18 mouse cellular contexts compared by ENCODE assay signal in genomic region chr13:89371656-89372240, GRCm38 (mm10).
DNase-seq lines count a peak whose midpoint lies in the region; ATAC-seq and TF ChIP-seq lines count a peak whose summit lies in the region.
"Had no signal": no experiment of that assay in that cellular context is flagged by ENCODE, and none has a peak within 500 bp of the region (broad histone marks: within the 10 kb centered on the region; RNA-seq: fewer than 3 reads in every experiment).

No protein-coding gene starts in this region.

- H3K4me2 ChIP-seq in hindbrain, embryonic 13.5 days = no peak overlapping the region
- no peak overlapping the region for H3K4me2 ChIP-seq in hindbrain, embryonic 14.5 days (replicated peaks)
- no peak overlapping the region for H3K4me2 ChIP-seq in neural tube, embryonic 12.5 days (replicated peaks)
- no peak overlapping the region for H3K4me2 ChIP-seq in liver, postnatal 0 days (ENCODE audit: low read depth, low read length)
- H3K4me2 ChIP-seq: embryonic facial prominence, embryonic 12.5 days; forebrain, embryonic 15.5 days; heart, embryonic 13.5 days had no signal

- no peaks in the 10 kb centered on the region for H3K4me1 ChIP-seq in hindbrain, embryonic 13.5 days (replicated peaks)
- no peaks in the 10 kb centered on the region for H3K4me1 ChIP-seq in hindbrain, embryonic 10.5 days (replicated peaks)
- H3K4me1 ChIP-seq in hindbrain, embryonic 14.5 days (replicated peaks; ENCODE audit: control insufficient read depth, insufficient read depth, low read length) = no peaks in the 10 kb centered on the region
- no peaks in the 10 kb centered on the region for H3K4me1 ChIP-seq in neural tube, embryonic 12.5 days
- H3K4me1 ChIP-seq in liver, postnatal 0 days (ENCODE audit: insufficient read depth) = no peaks in the 10 kb centered on the region
- H3K4me1 ChIP-seq: embryonic facial prominence, embryonic 12.5 days; heart, embryonic 13.5 days had no signal

- 44% methylated on average over 5 of the region's 5 CpGs for WGBS in hindbrain, embryonic 13.5 days
- WGBS in hindbrain, embryonic 10.5 days = 75% methylated on average over 5 of the region's 5 CpGs
- WGBS in hindbrain, embryonic 14.5 days = 49% methylated on average over 5 of the region's 5 CpGs
- WGBS in neural tube, embryonic 12.5 days = 46% methylated on average over 5 of the region's 5 CpGs
- WGBS in liver, postnatal 0 days (ENCODE audit: insufficient replicate concordance) = 80% methylated on average over 5 of the region's 5 CpGs

- no peak overlapping the region for H3K27ac ChIP-seq in hindbrain, embryonic 13.5 days
- no peak overlapping the region for H3K27ac ChIP-seq in hindbrain, embryonic 10.5 days
- no peak overlapping the region for H3K27ac ChIP-seq in hindbrain, embryonic 14.5 days
- no peak overlapping the region for H3K27ac ChIP-seq in neural tube, embryonic 12.5 days
- H3K27ac ChIP-seq in liver, postnatal 0 days (ENCODE audit: low read depth) = no peak overlapping the region
- H3K27ac ChIP-seq: embryonic facial prominence, embryonic 12.5 days; forebrain, embryonic 15.5 days; heart, embryonic 13.5 days had no signal

- DNase-seq in hindbrain, embryonic 10.5 days (ENCODE audit: low spot score) = no peak
- DNase-seq in hindbrain, embryonic 14.5 days (ENCODE audit: low spot score) = no peak
- DNase-seq in retina, embryonic 14.5 days (ENCODE audit: low spot score) = peak; percentile 21
- no peak for DNase-seq in lung, postnatal 25 days (ENCODE audit: low spot score)
- DNase-seq in liver, postnatal 0 days = no peak
- DNase-seq: adrenal gland, postnatal 10 days; cerebellum, adult 11-12 months; cerebellum, adult 9-10 months; cerebellum, postnatal 25 days; gastrocnemius, postnatal 36 days; heart, adult 11 months; heart, postnatal 36 days had no signal

- no peak for TF ChIP-seq CTCF in liver, postnatal 0 days (IDR thresholded peaks at IDR 0.05; ENCODE audit: low read depth)

- H3K27me3 ChIP-seq in hindbrain, embryonic 13.5 days = no peaks in the 10 kb centered on the region
- no peaks in the 10 kb centered on the region for H3K27me3 ChIP-seq in hindbrain, embryonic 10.5 days (ENCODE audit: insufficient read depth, poor library complexity, severe bottlenecking)
- H3K27me3 ChIP-seq in hindbrain, embryonic 14.5 days (ENCODE audit: control insufficient read depth, insufficient read depth, low read length) = no peaks in the 10 kb centered on the region
- H3K27me3 ChIP-seq in neural tube, embryonic 12.5 days (replicated peaks) = no peaks in the 10 kb centered on the region
- no peaks in the 10 kb centered on the region for H3K27me3 ChIP-seq in liver, postnatal 0 days (ENCODE audit: insufficient read depth, low read length)
- H3K27me3 ChIP-seq: CH12.LX; embryonic facial prominence, embryonic 12.5 days; forebrain, embryonic 15.5 days; heart, embryonic 13.5 days had no signal

- TF ChIP-seq EP300 in liver, postnatal 0 days (IDR thresholded peaks at IDR 0.05; ENCODE audit: low read depth) = no peak

- peak; percentile 91 for ATAC-seq in hindbrain, embryonic 13.5 days (ENCODE audit: low FRiP score)
- ATAC-seq in hindbrain, embryonic 14.5 days (ENCODE audit: low FRiP score) = peak; percentile 85
- peak; percentile 91 for ATAC-seq in neural tube, embryonic 12.5 days (ENCODE audit: low FRiP score, low read depth)
- no peak for ATAC-seq in liver, postnatal 0 days
- ATAC-seq: forebrain, embryonic 15.5 days had no signal

- no peak overlapping the region for H3K9ac ChIP-seq in hindbrain, embryonic 13.5 days
- H3K9ac ChIP-seq in hindbrain, embryonic 14.5 days = no peak overlapping the region
- H3K9ac ChIP-seq in neural tube, embryonic 12.5 days = no peak overlapping the region
- no peak overlapping the region for H3K9ac ChIP-seq in liver, postnatal 0 days (replicated peaks)
- H3K9ac ChIP-seq: embryonic facial prominence, embryonic 12.5 days; forebrain, embryonic 15.5 days; heart, embryonic 13.5 days had no signal

- no peaks in the 10 kb centered on the region for H3K9me3 ChIP-seq in hindbrain, embryonic 13.5 days
- no peaks in the 10 kb centered on the region for H3K9me3 ChIP-seq in hindbrain, embryonic 10.5 days
- H3K9me3 ChIP-seq in hindbrain, embryonic 14.5 days (ENCODE audit: control insufficient read depth, low read length) = no peaks in the 10 kb centered on the region
- H3K9me3 ChIP-seq in neural tube, embryonic 12.5 days = no peaks in the 10 kb centered on the region
- no peaks in the 10 kb centered on the region for H3K9me3 ChIP-seq in liver, postnatal 0 days (ENCODE audit: low read length)
- H3K9me3 ChIP-seq: embryonic facial prominence, embryonic 12.5 days; forebrain, embryonic 15.5 days; heart, embryonic 13.5 days had no signal

- no peak overlapping the region for H3K4me3 ChIP-seq in hindbrain, embryonic 13.5 days
- H3K4me3 ChIP-seq in hindbrain, embryonic 10.5 days = no peak overlapping the region
- no peak overlapping the region for H3K4me3 ChIP-seq in hindbrain, embryonic 14.5 days (replicated peaks; ENCODE audit: low read length)
- H3K4me3 ChIP-seq in neural tube, embryonic 12.5 days = no peak overlapping the region
- H3K4me3 ChIP-seq in liver, postnatal 0 days (ENCODE audit: low read depth, low read length) = no peak overlapping the region
- H3K4me3 ChIP-seq: embryonic facial prominence, embryonic 12.5 days; forebrain, embryonic 15.5 days; heart, embryonic 13.5 days had no signal

- H3K36me3 ChIP-seq in hindbrain, embryonic 13.5 days = no peaks in the 10 kb centered on the region
- no peaks in the 10 kb centered on the region for H3K36me3 ChIP-seq in hindbrain, embryonic 10.5 days
- no peaks in the 10 kb centered on the region for H3K36me3 ChIP-seq in hindbrain, embryonic 14.5 days (replicated peaks; ENCODE audit: control insufficient read depth, insufficient read depth)
- H3K36me3 ChIP-seq in neural tube, embryonic 12.5 days = no peaks in the 10 kb centered on the region
- no peaks in the 10 kb centered on the region for H3K36me3 ChIP-seq in liver, postnatal 0 days (replicated peaks; ENCODE audit: insufficient read depth, low read length)
- H3K36me3 ChIP-seq: embryonic facial prominence, embryonic 12.5 days; forebrain, embryonic 15.5 days; heart, embryonic 13.5 days had no signal
